Mouse (Mus musculus) hindbrain, embryonic 10.5 days (tissue): ENCODE data around the gene Serpina1f. TPM values are rescaled to one million over a fixed set of nuclear protein-coding genes. Genes with fewer than 3 reads are reported as not detected.
"Not testable (repeated sequence)": the region's sequence is repeated elsewhere in the genome, so short reads cannot be mapped to it uniquely, and the experiment has no call there.

Experiments
- DNase-seq: peaks from one replicate; pipeline ENCODE4 v3.0.0-alpha.2; 2017; ENCODE audit warnings: low spot score
- H3K27ac ChIP-seq: fragments of 300-500 bp; sonication (generic); 2 replicates; pipeline ENCODE4 v1.5.1; 2016; ENCODE audit warnings: mild to moderate bottlenecking, moderate library complexity
- H3K27me3 ChIP-seq: fragments of 300-500 bp; sonication (generic); 2 replicates; pipeline ENCODE4 v1.6.1; 2016; ENCODE audit warnings: mild to moderate bottlenecking; ENCODE audit not compliant: poor library complexity, insufficient read depth, severe bottlenecking
- H3K36me3 ChIP-seq: fragments of 300-500 bp; sonication (generic); 2 replicates; pipeline ENCODE4 v1.6.1; 2016; ENCODE audit warnings: mild to moderate bottlenecking, moderate library complexity
- H3K4me1 ChIP-seq: fragments of 300-500 bp; sonication (generic); replicated peaks from 2 replicates; pipeline ENCODE4 v1.6.1; 2016; ENCODE audit warnings: mild to moderate bottlenecking
- H3K4me3 ChIP-seq: fragments of 300-500 bp; sonication (generic); 2 replicates; pipeline ENCODE4 v1.5.1; 2016; ENCODE audit warnings: mild to moderate bottlenecking, moderate library complexity
- H3K9me3 ChIP-seq: fragments of 300-500 bp; sonication (generic); 2 replicates; pipeline ENCODE4 v1.6.1; 2016; ENCODE audit warnings: mild to moderate bottlenecking, moderate library complexity
- WGBS: fragments of 180-500 bp; shearing (Covaris S2); methylation state at CpG from one replicate; pipeline ENCODE4 v1.1.7; 2016; 5-methylcytosine and 5-hydroxymethylcytosine counted together
- polyA plus RNA-seq: library from polyadenylated mRNA; unstranded; fragments of >200 nt; fragmentation: Nextera tagmentation; extraction: Ambion mirVana; gene quantifications from 2 replicates; pipeline ENCODE4 v1.2.1, GENCODE M21; 2016

Gene Serpina1f
- polyA plus RNA-seq, 1 experiment from 2014 or later, result not detected

DNA sequence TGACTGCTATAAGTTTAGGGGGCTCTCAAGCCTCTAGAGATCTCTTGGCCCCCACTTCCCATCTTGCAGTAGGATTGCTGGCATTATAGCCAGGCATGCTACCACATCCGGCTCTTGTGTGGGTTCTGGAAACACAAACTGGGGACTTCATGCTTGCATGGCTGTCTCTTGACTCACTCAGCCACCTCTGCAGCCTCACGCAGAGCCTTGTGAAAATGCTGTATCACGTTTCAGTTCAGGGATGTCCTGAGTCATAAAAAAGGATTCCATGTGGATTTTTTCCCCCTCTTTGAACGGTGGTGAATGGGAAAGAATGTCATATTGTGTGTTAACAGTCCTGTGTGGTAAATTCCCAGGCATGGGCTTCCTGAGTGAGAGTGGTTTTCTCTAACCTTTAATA is 11.6 kb downstream of the Serpina1f start:
- peaks cover 13% of the 10 kb centered on the region; the same call in 1 of the 2 replicates for H3K4me1 ChIP-seq
- H3K27me3 ChIP-seq, result no peaks in the 10 kb centered on the region
- no peak overlapping the region for H3K27ac ChIP-seq
- WGBS, result 64% methylated on average over 4 of the region's 4 CpGs
- H3K4me3 ChIP-seq, result no peak overlapping the region
- H3K36me3 ChIP-seq, result no peaks in the 10 kb centered on the region
- no peaks in the 10 kb centered on the region for H3K9me3 ChIP-seq
- no peak for DNase-seq

DNA sequence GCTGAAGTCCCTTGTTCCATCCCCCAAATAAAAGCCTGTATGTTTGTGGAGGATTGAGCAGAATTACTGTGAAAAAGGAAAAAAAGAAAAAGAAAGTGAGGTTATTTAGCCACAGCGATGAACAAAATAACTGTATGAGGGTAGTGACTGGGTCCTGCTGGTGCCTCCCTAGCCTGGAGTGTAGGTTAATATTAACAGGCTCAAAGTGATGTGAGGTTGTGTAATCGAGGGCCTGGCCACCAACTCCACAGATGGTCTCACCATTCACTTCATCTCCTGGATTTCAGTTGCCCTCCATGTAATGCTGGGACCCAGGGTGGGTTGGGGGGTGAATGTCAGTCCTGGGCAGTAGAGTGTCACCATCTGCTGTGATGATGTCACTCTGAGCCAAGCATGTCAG is 13.6 kb downstream of the Serpina1f start:
- H3K9me3 ChIP-seq, result no peaks in the 10 kb centered on the region
- DNase-seq, result no peak
- H3K4me3 ChIP-seq, result no peak overlapping the region
- no peak overlapping the region for H3K27ac ChIP-seq
- H3K27me3 ChIP-seq, result no peaks in the 10 kb centered on the region
- H3K4me1 ChIP-seq, result peaks cover 1% of the 10 kb centered on the region; the same call in 1 of the 2 replicates
- 85% methylated on average over 2 of the region's 2 CpGs for WGBS
- H3K36me3 ChIP-seq, result no peaks in the 10 kb centered on the region

- Histone ChIP-seq H3K4me3 (no peak overlapping the region), H3K36me3 (no peaks in the 10 kb centered on the region), H3K4me1 (no peaks in the 10 kb centered on the region), H3K9me3 (no peaks in the 10 kb centered on the region), H3K27ac (no peak overlapping the region), H3K27me3 (no peaks in the 10 kb centered on the region)
- WGBS, result 89% methylated on average over 2 of the region's 2 CpGs
- no peak for DNase-seq
These were observed 14.2 kb downstream of the Serpina1f start for GRCm38 (mm10) chr12:103681169-103681568.

GRCm38 (mm10) chr12:103679853-103680252 is 15.5 kb downstream of the Serpina1f start:
- H3K4me3 ChIP-seq, H3K27ac ChIP-seq, H3K27me3 ChIP-seq, H3K36me3 ChIP-seq, DNase-seq, H3K4me1 ChIP-seq, H3K9me3 ChIP-seq: not testable (repeated sequence)
- 89% methylated on average over 1 of the region's 1 CpGs for WGBS

GRCm38 (mm10) chr12:103676039-103676438 is 19.3 kb downstream of the Serpina1f start, which contains the start of gene Serpina16:
Serpina16 (minus strand) TSS chr12:103676139.
- H3K36me3 ChIP-seq, result no peaks in the 10 kb centered on the region
- WGBS, result 93% methylated on average over 1 of the region's 1 CpGs
- H3K27ac ChIP-seq, result no peak within 1 kb of the TSS

GRCm38 (mm10) chr12:103673179-103673578 is 22.1 kb downstream of the Serpina1f start:
- no peaks in the 10 kb centered on the region for H3K27me3 ChIP-seq

More at GRCm38 (mm10) chr12:103676039-103676438, 19.3 kb downstream of the Serpina1f start, which contains the start of gene Serpina16:
- DNase-seq, result no peak
- no peaks in the 10 kb centered on the region for H3K9me3 ChIP-seq
- no peak within 1 kb of the TSS for H3K4me3 ChIP-seq
- no peaks in the 10 kb centered on the region for H3K27me3 ChIP-seq
- H3K4me1 ChIP-seq, result no peaks in the 10 kb centered on the region

DNA sequence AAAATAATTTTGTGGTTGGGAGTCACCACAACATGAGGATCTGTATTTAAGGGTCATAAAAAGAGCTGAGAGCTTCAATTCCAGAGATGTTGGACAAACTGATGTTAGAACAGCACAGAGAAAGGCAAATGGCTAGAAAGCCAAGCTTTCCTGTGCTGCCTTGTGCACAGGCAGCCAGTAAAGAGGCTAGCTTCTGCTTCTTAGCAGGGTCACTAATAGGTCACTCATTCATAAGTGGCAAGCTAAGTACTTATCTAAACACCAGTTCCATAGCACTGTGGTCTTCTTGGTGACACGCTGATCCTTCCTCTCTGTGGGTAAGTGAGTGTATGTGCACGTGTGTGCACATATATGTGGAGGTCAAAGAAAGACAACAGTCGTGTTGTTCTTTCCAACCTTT is 23.8 kb downstream of the Serpina1f start:
- Histone ChIP-seq H3K27ac (no peak overlapping the region), H3K4me3 (no peak overlapping the region), H3K27me3 (no peaks in the 10 kb centered on the region), H3K36me3 (no peaks in the 10 kb centered on the region), H3K9me3 (no peaks in the 10 kb centered on the region), H3K4me1 (no peaks in the 10 kb centered on the region)
- no peak for DNase-seq
- 82% methylated on average over 3 of the region's 3 CpGs for WGBS

More at GRCm38 (mm10) chr12:103673179-103673578, 22.1 kb downstream of the Serpina1f start:
- Histone ChIP-seq H3K4me3 (no peak overlapping the region), H3K27ac (no peak overlapping the region), H3K36me3 (no peaks in the 10 kb centered on the region), H3K9me3 (no peaks in the 10 kb centered on the region), H3K4me1 (no peaks in the 10 kb centered on the region)
- DNase-seq, result no peak
- WGBS, result 88% methylated on average over 2 of the region's 2 CpGs

DNA sequence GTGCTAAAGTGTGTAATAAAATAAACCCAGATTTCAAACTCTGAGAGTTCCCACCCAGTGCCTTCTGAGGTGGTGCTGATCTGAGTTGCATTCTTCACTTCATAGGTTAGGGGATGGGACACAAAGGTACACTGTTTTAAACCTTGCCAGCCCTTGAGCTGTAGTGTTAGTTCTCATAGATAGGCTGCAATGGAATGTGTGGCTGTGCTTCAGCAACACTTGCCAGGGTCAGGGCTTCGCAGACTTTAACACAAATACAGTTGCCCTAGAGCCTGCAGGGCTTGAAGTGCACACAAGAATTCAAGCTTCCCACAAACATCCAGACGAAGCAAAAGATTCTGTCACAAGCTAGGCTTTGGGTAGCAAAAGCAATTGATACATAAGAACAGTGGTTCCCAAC is 24.4 kb downstream of the Serpina1f start:
- WGBS, result 76% methylated on average over 2 of the region's 2 CpGs
- Histone ChIP-seq H3K4me3 (no peak overlapping the region), H3K27me3 (no peaks in the 10 kb centered on the region), H3K4me1 (no peaks in the 10 kb centered on the region), H3K36me3 (no peaks in the 10 kb centered on the region), H3K9me3 (no peaks in the 10 kb centered on the region), H3K27ac (no peak overlapping the region)
- no peak for DNase-seq

DNA sequence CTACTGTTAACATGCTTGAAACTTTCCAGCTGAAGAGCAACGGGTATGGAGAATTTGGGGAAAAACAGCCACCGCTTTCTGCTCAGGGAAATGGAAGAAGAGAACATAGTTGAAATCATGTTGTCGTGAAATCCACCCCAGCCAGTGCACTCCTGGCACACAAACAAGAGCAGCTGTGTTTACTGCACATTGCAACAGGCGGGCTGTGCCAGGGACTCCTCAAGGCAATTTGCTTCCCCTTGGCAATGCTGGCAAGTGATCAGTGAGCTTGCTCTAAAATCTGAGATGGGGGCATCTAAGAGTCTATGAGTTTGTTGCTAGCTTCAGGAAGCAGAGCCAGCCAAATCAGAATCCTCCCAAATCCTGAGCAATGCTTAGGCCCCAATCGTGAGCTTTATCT is 25.0 kb downstream of the Serpina1f start:
- H3K4me3 ChIP-seq, result no peak overlapping the region
- DNase-seq, result no peak
- no peaks in the 10 kb centered on the region for H3K27me3 ChIP-seq
- no peak overlapping the region for H3K27ac ChIP-seq
- H3K9me3 ChIP-seq, result no peaks in the 10 kb centered on the region
- H3K4me1 ChIP-seq, result no peaks in the 10 kb centered on the region
- no peaks in the 10 kb centered on the region for H3K36me3 ChIP-seq
- WGBS, result 83% methylated on average over 5 of the region's 5 CpGs

- H3K4me3 ChIP-seq, result no peak overlapping the region
- WGBS, result 91% methylated on average over 3 of the region's 3 CpGs
- H3K27me3 ChIP-seq, result no peaks in the 10 kb centered on the region
- H3K9me3 ChIP-seq, result no peaks in the 10 kb centered on the region
- H3K36me3 ChIP-seq, result no peaks in the 10 kb centered on the region
- no peak overlapping the region for H3K27ac ChIP-seq
- no peaks in the 10 kb centered on the region for H3K4me1 ChIP-seq
- DNase-seq, result no peak
These were observed 30.0 kb downstream of the Serpina1f start for GRCm38 (mm10) chr12:103665286-103665685.

- DNase-seq, H3K4me3 ChIP-seq, H3K27me3 ChIP-seq, H3K4me1 ChIP-seq, H3K36me3 ChIP-seq, H3K9me3 ChIP-seq, H3K27ac ChIP-seq: not testable (repeated sequence)
These were observed 33.3 kb downstream of the Serpina1f start for GRCm38 (mm10) chr12:103662053-103662452.

DNA sequence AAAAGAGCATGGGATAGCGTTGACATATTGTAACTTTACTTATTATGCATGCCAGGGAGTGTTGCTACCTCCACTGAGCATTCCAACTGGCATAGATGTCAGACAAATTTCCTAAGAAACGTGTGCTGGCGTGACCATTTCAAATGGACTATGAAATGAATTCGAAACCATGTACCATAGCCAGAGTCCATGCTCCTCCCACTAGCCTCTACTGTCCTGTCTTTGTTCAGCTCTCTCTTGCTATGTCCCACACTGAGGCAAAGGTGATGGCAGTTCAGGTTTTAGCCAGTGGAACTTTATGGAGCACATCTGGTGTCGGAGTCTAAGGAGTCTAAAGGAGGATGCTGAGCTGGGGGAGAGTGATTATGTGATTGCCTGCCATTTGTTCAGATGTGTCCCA is 35.3 kb downstream of the Serpina1f start:
- no peaks in the 10 kb centered on the region for H3K9me3 ChIP-seq
- 89% methylated on average over 5 of the region's 5 CpGs for WGBS
- no peaks in the 10 kb centered on the region for H3K4me1 ChIP-seq
- no peaks in the 10 kb centered on the region for H3K36me3 ChIP-seq
- H3K27ac ChIP-seq, result no peak overlapping the region
- no peaks in the 10 kb centered on the region for H3K27me3 ChIP-seq
- no peak overlapping the region for H3K4me3 ChIP-seq
- no peak for DNase-seq

- no peak overlapping the region for H3K27ac ChIP-seq
- H3K27me3 ChIP-seq, result no peaks in the 10 kb centered on the region
- H3K9me3 ChIP-seq, result no peaks in the 10 kb centered on the region
- 77% methylated on average over 2 of the region's 2 CpGs for WGBS
- H3K4me3 ChIP-seq, result no peak overlapping the region
- H3K36me3 ChIP-seq, result no peaks in the 10 kb centered on the region
- no peak for DNase-seq
- H3K4me1 ChIP-seq, result no peaks in the 10 kb centered on the region
These were observed 36.2 kb downstream of the Serpina1f start for GRCm38 (mm10) chr12:103659171-103659570.

DNA sequence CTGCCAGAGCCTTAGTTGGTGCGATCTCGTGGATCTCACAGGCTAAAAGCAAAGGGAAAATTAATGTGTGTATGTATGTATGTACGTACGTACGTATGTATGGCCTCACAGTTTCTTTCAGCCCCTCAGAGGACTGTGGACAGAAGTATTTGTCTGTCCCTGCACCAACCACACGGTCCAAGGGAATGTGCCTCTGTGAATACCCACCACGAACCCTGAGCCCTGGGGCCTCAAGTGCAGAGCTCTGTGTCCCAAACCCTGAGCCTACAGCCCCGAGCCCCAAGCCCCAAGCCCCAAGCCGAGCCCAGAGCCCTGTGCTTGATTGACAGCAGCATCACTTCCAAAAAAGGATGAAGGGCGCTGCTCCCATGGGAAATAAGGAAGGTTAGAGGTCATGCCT is 37.3 kb downstream of the Serpina1f start:
- no peak overlapping the region for H3K4me3 ChIP-seq
- no peaks in the 10 kb centered on the region for H3K27me3 ChIP-seq
- no peak overlapping the region for H3K27ac ChIP-seq
- no peaks in the 10 kb centered on the region for H3K4me1 ChIP-seq
- no peak for DNase-seq
- no peaks in the 10 kb centered on the region for H3K9me3 ChIP-seq
- H3K36me3 ChIP-seq, result no peaks in the 10 kb centered on the region
- 83% methylated on average over 10 of the region's 10 CpGs for WGBS
